Mouse (Mus musculus) cerebral cortex, adult 2 months (tissue): ENCODE measurements around the gene Ptp4a2.

ENCODE experiments used
- WGBS: fragments of 180-500 bp; shearing (Covaris S2); methylation state at CpG from one replicate; pipeline ENCODE4 v1.1.7; 2018; 5-methylcytosine and 5-hydroxymethylcytosine counted together

The Ptp4a2 gene

DNA sequence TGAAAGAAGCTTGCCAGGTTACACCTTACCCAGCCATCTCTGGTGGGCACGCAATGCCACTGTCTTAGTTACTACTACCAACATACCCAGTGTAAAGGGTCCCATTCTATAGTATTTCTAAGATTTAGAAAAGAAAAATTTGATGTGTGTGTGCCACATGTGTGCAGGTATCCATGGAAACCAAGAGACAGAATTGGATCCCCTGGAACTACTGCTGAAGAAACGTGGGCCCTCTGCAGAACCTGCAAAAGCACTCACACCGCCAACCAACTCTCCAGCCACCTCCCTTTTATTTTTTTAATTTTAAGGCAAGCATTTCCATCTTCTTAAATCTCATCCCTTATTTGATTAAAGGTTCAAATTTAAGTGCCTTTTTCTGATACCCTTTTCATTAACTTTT is 40.8 kb downstream of the Ptp4a2 start:
- WGBS, result 56% methylated on average over 3 of the region's 3 CpGs

DNA sequence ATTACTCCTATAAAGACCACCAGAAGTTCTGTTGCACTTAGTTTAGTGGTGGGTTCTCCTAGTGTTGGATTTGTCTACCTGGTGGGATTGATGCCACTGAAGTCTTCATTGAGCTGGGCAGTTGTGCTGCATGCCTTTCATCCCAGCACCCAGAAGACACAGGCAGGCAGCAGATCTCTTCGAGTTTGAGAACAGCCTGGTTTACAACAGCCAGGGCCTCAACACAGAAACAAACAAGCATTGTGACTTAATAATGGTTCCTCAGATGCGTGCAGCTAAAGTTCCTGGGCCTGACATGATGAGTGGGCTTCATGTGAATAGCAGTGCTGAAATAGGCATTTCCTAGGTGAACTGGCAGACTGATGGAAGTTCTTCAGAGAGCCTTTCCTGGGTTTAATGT is 42.0 kb downstream of the Ptp4a2 start:
- WGBS, result 67% methylated on average over 2 of the region's 2 CpGs

DNA sequence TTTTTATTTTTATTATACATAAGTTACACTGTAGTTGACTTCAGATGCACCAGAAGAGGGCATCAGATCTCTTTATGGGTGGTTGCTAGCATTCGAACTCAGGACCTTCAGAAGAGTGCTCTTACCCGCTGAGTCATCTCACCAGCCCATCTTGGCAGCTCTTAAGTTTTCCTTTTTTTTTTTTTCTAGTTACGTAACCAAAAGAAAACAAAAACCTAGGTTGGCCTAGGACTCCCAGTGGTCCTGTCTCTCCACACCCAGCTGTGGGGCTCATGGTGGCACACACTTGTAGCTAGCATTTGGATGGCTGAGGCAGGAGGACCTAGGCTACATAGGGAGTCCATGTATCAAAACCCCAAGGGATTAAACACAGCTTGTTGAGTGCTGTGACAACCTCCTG is 43.0 kb downstream of the Ptp4a2 start:
- WGBS, result 80% methylated on average over 3 of the region's 3 CpGs

DNA sequence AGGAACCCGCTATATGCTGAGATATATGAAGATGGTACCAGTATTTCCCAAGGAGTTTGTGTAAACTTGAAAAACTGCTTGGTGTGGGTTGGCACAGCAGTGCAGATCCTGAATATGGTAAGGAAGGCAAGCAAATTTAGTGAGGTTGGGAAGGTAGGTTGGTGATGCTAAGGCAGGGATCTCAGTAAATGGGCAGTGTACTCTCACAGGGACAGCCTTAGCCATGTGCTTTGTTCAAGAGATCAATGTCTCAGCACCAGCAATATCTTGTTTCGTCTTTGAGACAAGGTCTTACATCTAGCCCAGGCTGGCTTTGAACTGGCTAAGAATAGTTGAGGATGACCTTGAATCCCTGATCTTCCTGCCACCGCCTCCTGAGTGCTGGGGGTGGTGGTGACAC is 43.6 kb downstream of the Ptp4a2 start:
- WGBS, result 80% methylated on average over 3 of the region's 3 CpGs

DNA sequence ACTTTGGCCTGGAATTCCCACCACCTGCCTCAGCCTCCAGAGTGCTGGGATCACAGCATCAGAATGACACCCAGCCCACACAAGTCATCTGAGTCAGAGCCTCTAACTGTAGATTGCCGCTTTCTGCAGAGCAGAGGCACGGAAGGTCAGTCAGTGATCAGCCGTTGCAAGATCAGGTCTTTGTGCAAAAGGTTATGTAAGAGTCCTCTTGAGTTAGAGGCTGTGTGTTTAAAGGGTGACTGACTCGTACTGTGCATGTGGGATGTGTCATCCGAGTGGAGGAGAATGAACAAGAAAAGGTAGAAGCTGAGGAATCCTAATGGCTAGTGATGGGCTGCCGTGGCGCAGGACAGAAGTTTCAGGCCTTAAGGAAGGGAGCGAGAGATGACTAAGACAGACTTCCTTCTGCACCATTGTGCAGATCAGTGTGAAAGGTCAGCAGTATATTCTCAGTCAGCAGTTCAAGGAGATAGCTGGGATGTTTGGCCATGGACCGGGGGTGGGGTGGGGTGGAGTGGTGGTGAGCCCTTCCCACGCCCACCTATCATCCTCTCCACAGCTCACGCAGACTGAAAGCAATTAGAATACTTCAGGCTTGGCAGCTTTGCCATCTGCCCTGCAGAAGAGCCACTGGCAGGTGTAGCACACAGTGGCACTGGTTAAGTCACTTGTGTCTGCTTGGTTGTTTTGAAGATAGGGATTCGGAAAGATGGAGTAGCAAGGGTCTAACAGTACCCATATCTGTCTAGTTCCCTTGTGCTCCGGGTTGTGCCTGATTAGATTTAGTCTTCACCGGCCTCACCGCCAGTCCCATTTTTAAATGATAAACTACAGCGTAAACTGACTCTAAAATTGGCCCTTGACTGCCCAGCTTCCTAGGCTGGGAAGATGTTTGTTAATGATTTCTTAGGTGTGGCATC is 44.3 kb downstream of the Ptp4a2 start:
- 62% methylated on average over 16 of the region's 16 CpGs for WGBS

DNA sequence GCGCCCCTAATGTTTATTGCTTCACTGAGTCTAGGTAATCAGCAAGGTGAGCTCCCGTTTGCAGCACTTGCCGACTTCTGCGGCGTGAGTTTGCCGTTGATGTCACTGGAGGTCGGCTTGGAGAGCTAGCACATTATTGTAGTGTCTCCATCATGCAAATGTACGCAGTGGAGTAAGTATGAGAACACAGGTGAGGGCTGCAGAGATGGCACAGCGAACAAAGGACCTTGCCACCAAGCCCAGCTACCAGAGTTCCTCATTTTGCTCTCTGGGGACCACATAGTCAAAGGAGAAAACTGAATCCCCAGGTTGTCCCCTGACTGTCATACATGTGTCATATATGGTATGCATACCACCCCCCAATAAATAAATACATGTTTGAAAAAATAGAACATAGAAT is 49.4 kb downstream of the Ptp4a2 start:
- WGBS, result 94% methylated on average over 9 of the region's 9 CpGs

DNA sequence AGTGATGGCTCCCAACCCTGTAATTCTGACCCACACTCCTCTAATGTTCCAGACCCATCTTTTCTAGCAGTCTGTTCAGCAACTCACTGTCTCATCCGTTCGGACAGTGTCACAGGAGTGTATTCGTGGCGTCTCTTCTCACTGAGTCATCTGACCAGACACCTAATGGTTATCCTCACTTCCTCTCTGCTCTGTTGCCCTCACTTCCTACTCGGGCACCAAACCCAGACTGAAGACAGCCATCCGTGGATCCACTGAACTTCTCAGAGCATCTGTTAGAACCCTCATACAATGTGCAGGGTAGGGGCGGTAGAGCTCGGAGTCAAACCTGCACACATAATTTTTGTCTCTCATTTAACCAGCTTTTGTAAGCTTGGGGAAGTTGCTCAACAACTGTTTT is 50.4 kb downstream of the Ptp4a2 start:
- WGBS, result 85% methylated on average over 8 of the region's 8 CpGs

DNA sequence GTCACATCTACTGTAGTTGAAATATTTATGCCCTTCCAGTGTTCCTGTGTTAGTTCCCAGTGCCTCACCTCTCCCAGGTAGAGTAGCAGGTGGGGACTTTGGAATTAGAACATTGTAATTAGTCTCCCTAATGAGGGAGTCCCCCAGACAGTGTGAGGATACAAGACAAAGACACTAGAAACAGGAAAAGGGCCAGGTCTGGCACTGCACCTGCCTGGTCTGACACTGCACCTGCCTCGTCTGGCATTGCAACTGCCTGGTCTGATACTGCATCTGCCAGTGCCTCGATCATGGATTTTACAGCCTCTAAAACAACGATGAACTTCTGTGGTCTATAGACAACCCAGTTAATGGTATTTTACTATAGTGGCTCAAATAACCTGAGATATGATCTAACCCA is 51.3 kb downstream of the Ptp4a2 start:
- 70% methylated on average over 3 of the region's 3 CpGs for WGBS

DNA sequence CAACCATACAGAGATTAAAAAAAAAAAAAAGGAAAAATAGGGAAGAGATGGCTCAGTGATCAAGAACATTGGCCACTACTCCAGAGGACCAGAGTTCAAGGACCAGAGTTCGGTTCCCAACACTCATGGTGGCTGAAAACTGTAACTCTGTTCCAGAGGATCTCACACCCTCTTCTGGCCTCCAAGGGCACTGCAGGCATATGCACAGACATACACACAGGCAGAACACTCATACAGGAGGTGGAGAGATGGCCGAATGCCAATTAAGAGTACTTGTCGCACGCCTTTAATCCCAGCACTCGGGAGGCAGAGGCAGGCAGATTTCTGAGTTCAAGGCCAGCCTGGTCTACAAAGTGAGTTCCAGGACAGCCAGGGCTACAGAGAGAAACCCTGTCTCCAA is 55.2 kb downstream of the Ptp4a2 start:
- WGBS, result over 99% methylated on average over 5 of the region's 5 CpGs

DNA sequence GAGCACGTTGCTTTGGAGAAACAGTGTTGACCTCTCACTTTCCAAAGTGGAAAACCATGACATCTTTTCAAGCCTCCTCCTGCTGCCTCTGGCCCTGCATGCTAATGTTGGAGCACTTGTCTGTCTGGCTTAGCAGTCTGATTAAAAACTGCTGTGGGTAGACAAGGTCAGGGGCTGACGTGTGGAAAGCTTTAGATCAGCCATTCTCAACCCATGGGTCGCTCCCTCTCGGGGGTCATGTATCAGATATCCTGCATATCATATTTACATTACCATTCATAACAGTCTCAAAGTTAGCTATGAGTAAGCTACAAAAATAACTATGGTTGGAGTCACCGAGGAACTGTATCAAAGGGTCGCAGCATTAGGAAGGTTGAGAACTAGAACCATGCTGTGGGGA is 57.2 kb downstream of the Ptp4a2 start:
- whole genome bisulfite sequencing, result 79% methylated on average over 6 of the region's 6 CpGs

DNA sequence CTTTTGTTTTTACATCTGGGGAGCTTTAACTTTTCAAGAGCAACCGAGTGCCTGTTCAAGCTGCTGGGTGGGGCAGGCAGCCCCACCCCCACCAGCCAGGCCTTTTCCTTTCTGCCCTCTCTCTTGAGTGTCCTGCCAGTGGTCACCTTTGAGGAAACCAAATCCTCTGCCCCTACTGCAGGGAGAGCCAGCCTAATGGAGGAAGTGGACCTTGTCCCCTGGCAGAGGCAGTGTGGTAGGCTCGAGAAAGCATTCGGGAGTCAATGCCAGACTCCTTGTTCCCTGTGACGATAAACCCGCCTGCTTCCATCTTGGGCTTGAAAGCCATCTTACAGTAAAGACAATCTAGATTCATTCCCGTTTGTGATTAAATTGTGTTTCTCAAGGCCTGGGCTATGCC is 59.5 kb downstream of the Ptp4a2 start:
- WGBS, result 82% methylated on average over 6 of the region's 6 CpGs

DNA sequence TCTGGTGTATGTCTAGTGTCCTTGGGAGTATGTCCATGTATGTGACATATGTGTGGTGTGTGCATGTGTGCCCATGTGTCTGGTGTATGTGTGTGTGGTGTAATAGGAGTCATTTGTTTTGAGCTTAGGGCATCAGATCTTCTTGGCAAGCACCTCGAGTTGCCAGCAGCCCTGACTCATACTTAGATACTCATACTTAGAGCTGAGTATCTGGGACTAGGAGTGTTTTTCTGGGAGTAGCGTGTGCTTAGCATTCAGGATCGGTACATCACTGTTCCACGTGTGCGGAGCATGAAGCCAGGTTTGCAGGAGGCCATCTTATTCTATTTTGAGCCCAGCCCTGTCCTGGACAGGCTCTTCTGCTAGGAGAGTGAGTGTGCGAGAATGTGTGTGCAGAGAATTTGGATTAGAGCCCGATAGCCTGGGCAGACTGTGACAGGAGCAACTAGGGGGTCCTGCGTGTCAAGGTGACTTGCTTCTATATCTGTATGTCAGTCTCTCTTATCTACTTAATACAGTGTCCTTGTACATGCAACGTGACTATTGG is 61.4 kb downstream of the Ptp4a2 start:
- WGBS, result 59% methylated on average over 9 of the region's 9 CpGs

DNA sequence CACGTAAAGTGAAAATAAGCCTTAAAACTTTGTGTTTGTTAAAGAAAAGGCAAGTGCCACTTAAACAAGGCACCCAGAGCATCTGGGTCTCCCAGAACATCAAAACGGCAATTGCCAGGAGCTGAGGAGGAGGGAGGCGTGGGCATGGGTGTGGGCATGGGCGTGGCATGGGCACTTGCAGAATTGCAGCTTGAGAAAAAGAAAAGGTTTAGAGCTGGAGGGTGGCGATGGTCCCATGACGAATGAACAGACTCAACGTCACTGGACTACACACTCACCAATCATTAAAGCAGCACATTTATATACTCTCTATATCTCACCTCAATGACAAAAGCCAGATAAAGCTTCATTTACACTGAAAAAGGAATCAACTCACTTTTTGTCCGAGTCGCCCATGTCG is 63.8 kb downstream of the Ptp4a2 start:
- 78% methylated on average over 10 of the region's 10 CpGs for WGBS

DNA sequence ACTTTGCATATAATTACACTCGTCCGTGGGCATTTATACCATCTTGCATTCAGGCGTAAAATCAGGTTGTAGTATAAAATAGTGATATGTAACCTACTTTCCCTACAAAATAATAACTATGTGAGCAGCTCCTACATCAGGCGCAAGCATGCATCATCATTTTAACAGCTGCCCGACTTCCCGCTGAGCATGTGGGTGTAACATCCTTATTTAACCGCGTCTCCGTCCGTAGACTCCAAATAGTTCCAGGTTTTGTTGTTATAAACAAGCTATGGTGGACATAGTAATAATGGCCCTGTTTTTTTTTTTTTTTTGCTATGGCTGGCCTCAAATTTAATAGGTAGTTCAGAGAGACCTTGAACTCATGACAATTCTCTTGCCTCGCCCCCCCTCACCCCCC is 64.4 kb downstream of the Ptp4a2 start:
- WGBS, result 44% methylated on average over 11 of the region's 11 CpGs

DNA sequence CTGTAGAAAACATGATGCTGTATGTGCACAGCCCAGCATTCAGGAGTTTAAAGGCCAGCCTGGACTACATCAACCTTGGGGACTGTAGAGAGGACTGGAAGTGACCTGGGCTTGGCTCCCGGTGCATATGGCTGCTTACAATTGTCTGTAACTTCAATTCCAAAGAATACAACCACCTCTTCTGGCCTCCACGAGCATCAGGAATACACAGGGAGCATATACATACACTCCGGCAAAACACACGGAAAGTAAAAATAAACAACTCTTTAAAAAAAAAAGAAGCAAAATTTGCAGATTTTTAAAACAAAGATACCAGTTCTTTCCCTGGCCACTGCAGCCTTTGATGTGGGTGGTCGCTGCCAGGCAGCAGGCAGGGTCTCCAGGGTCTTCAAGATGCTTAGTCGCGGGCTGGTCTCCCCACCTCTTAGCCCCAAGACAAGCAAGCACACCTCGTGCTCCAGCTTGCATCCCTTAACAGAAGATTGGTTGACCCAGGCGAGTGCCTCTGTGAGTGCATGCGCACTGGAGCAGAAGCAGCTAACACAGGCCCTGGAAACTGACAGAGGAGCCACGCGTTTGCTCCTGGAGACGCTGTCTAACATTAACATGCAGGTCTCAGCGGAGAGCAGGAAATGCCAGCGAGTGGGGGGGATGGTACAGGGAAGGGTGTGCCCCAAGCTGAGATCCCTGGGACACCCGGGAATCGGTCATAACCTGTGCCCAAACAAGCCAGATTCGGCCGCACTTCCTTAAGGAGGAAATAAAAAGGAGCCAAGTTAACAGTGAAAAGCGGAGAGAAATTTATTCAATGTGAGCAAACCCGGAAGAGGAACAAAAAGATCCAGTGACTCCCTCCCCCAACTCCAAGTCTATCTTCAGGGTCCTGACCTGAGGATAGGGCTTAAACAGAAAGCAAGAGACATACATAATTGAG is 66.1 kb downstream of the Ptp4a2 start:
- WGBS, result 11% methylated on average over 21 of the region's 21 CpGs

DNA sequence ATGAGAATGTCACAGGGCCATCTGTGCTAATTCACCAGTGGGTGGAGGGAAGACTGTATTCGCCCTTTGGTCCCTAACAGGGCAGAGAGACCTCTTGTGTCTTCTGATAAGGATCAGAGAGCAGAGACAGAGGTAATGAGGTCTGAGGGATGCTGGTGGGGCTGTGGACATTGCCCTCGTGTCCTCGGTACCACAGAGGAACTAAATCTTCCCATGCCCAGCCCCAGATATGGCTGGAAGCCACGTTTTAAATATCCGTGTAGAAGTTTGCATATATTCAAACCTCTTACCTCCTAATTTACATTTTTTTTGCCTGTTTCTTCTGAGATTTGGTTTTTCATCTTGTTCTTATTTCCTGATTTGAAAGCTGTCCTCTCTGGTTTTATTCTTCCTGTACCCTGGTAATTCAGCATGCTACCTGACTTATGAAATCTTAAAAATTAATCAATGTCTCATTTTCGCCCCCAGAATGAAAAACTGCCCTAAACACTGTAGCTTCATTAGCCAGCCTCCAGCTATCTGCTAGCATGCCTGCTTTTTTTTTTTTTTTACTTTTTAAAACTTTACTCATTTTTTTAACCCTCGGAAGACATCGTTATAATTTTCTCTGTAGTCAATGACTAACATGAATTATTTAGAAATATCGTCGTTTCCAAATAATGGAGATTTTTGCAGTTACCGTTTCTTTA is 67.1 kb downstream of the Ptp4a2 start:
- 65% methylated on average over 11 of the region's 11 CpGs for WGBS

DNA sequence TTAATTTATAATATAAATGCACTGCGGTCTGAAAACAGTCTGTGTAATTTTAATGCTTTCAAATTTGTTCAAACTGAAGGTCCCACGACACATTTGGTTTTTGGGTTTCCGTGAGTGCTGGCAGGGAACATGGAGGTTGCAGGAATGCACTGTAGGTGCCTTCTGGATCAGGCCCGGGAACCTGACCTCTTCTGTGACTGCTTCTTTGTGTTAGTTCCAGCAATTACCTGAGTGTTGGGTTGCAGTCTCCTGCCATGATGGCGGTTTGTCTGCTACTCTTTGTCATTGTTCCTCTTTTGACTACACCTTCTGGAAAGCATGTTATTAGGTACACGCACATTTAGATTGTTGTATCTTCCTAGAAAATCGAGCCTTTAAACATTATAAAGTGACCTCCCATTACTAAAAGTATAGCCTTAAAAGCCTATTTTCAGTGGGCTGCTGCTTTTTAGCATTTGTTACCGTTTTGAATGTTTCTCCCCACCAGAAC is 67.7 kb downstream of the Ptp4a2 start:
- 91% methylated on average over 8 of the region's 8 CpGs for WGBS

DNA sequence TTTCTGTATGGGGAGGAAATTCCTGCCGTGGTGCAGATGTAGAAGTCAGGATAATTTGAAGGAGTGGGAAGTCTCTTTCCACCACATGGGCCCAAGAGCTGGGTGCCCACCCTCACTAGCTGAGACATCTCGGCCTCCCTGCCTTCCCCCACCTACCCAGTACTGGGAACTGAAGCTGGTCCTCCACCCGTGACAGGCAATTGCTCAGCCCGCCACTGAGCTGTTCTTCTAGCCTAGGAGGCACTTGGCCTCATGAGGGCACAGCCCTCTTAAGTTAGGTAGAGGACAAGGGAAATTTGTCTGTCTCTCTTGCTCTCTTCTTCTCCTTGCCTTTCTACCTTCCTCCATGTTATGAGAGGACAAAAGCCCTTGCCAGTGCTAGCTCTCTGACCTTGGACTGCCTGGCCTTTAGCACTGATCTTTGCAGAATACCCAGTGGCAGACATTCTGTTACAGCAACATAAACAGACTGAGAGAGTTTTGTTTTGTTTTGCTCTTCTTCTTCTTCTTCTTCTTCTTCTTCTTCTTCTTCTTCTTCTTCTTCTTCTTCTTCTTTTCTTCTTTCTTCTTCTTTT is 68.3 kb downstream of the Ptp4a2 start:
- WGBS, result 86% methylated on average over 4 of the region's 4 CpGs

DNA sequence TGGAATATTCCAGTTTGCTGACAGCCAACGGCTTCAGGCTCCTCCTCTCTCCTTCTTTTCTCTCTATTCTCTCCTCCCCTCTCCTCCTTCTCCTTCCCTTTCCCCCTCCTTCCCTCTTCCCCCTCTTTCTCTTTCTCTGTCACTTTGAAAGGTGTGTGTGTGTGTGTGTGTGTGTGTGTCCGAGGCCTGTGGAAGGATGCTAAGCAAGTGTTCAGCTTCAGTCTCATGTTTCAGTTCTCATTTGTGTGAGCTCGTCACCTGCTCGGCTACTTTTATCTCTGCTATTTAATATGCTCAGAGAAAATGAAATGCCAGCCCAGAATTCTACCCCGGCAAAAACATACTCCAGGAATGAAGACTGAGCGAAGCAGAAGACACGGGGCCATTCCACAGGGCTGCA is 69.6 kb downstream of the Ptp4a2 start:
- 60% methylated on average over 7 of the region's 7 CpGs for WGBS

DNA sequence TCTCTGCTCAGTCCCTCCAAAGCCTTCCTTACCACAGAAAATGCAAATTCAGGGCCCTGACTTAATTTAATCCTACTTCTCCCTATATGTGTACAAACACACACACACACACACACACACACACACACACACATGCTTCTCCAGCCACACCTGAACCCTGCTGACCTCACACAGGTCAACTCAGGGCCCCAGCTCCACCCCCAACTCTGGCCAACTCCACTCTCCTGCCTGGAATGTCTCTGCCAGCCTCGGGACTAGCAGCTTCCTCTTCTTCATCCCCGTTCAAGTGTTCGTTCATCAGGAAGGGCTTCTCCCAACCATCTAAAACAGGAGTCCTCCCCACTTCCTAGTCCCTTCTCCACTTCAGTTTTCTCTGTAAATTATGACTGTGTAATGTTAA is 70.6 kb downstream of the Ptp4a2 start:
- WGBS, result 50% methylated on average over 3 of the region's 3 CpGs

DNA sequence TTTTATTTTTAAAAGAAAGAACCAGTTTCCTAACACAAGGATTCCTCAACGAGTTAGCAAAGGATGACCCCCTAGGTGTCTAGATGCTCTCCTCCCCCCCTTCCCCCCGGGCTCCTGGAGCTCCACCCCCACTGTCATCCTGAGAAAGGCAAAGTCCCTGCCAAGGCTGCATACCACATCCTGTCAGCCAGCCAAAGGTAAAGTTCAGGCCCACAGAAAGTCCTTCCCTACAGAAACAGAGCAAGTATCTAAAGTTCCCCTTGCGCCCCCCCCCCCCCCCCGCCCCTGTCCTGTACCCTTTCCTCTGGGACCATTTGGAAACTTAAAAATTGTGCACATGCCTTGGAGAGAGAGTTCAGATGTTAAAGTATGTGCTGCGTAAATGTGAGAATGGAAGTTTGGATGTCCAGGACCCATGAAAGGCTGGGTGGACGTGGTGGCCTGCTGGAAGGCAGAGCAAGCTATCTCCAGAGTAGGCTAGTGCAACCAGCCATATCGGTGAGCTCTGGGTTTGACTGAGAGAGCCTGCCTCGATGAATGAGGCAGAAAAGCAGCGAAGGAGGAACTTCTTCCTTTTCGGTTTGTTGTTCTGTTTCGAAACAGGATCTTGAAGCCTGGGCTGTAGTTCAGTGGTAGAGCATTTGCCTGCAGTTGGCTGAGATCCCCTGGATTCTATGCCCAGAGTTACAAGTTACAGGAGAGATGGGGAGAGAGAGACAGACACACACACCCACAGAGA is 71.7 kb downstream of the Ptp4a2 start:
- WGBS, result 17% methylated on average over 11 of the region's 11 CpGs
